Mouse (Mus musculus): ENCODE measurements at regions not wholly inside any gene's neighbourhood (a gene's known extent, or its start where the extent isn't known, plus 50 kb on each side); places are given as distances from the start of the nearest gene placed in this dataset.
A peak's percentile ranks its signal among the peaks of the same experiment; 100 is the strongest.

DNA sequence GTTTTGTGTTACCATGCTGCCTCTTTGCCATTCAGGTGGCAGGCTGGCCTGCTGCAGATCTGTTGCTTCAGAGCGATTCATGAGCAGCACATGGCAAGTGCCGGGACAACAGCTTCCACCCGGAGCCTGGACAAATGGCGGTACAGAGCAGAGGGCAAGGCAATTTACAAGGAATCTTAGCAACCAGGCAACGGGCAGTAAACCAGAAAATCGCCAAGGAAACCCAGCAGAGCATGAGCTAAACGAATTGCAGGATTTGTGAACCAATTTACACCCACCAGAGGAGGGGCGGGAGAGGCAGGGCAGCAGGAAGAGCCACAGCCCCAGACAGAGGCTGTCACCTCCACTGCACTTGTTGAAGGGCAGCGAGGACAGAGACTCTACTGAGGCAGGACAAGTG lies 60.5 kb upstream of the Loxl4 start:
- DNase-seq = no peak

GRCm38 (mm10) chr19:42669886-42670285 lies 57.3 kb upstream of the Loxl4 start:
- no peak for DNase-seq

GRCm38 (mm10) chr19:42668385-42669098 lies 55.9 kb upstream of the Loxl4 start:
- DNase-seq = peak; percentile 35 to 61

- peak in 1 of 2 experiments; percentile 36 for DNase-seq
Measured at GRCm38 (mm10) chr19:42666906-42667305, 54.3 kb upstream of the Loxl4 start.
